Mouse (Mus musculus) ES-E14 (cell line): ENCODE measurements at regions not wholly inside any gene's neighbourhood (a gene's known extent, or its start where the extent isn't known, plus 50 kb on each side); places are given as distances from the start of the nearest gene placed in this dataset.

ENCODE experiments used
- DNase-seq: peaks from one replicate; pipeline ENCODE4 v3.0.0-alpha.2; 2013; ENCODE audit warnings: low read depth, low spot score
- H3K27ac ChIP-seq: 2 replicates; pipeline ENCODE4 v1.5.1; 2012; ENCODE audit warnings: low read depth, mild to moderate bottlenecking, low read length, moderate library complexity, mixed read lengths; ENCODE audit not compliant: poor library complexity, insufficient read depth, severe bottlenecking
- H3K36me3 ChIP-seq: 2 replicates; pipeline ENCODE4 v1.6.1; 2012; ENCODE audit warnings: mild to moderate bottlenecking, low read length, moderate library complexity, mixed read lengths; ENCODE audit not compliant: control insufficient read depth, poor library complexity, insufficient read depth, severe bottlenecking
- H3K4me1 ChIP-seq, 2 experiments: fragments of 150-350 bp in 1 of 2; sonication (generic) in 1 of 2; 2 replicates each; pipeline ENCODE4 v1.6.1; 2012; ENCODE audit warnings: low read length in 2 of 2, mild to moderate bottlenecking in 1 of 2, mixed read lengths in 1 of 2; ENCODE audit not compliant: control insufficient read depth in 2 of 2, insufficient read depth in 2 of 2, poor library complexity in 1 of 2
- H3K4me3 ChIP-seq, 2 experiments: fragments of 150-350 bp in 1 of 2; sonication (generic) in 1 of 2; 2 replicates each; pipeline ENCODE4 v1.5.1; 2012; ENCODE audit warnings: low read length in 2 of 2, low read depth in 1 of 2, mild to moderate bottlenecking in 1 of 2, mixed read lengths in 1 of 2; ENCODE audit not compliant: insufficient read depth in 1 of 2, poor library complexity in 1 of 2, severe bottlenecking in 1 of 2
- H3K9ac ChIP-seq: 2 replicates; pipeline ENCODE4 v1.6.1; 2012; ENCODE audit warnings: low read depth, mild to moderate bottlenecking, low read length, mixed read lengths; ENCODE audit not compliant: poor library complexity, insufficient read depth, severe bottlenecking
- H3K9me3 ChIP-seq: fragments of 150-350 bp; sonication (generic); 2 replicates; pipeline ENCODE4 v1.6.1; 2012; ENCODE audit warnings: low read depth, mild to moderate bottlenecking, low read length; ENCODE audit not compliant: control insufficient read depth, insufficient read depth
- CHD2 ChIP-seq: IDR thresholded peaks from 2 replicates; pipeline ENCODE4 v1.6.1; 2014; ENCODE audit warnings: mild to moderate bottlenecking, low read depth, low read length, inconsistent platforms
- HCFC1 ChIP-seq: IDR thresholded peaks from 2 replicates; pipeline ENCODE4 v1.6.1; 2012; ENCODE audit warnings: low read length, inconsistent platforms, borderline replicate concordance; ENCODE audit not compliant: insufficient read depth
- MAFK ChIP-seq: IDR thresholded peaks from 2 replicates; pipeline ENCODE4 v1.6.1; 2014; ENCODE audit warnings: mild to moderate bottlenecking, low read depth, low read length, inconsistent platforms; ENCODE audit not compliant: insufficient read depth
- ZC3H11A ChIP-seq: IDR thresholded peaks from 2 replicates; pipeline ENCODE4 v1.6.1; 2012; ENCODE audit warnings: low read depth, mild to moderate bottlenecking, inconsistent platforms, low read length, borderline replicate concordance
- ZNF384 ChIP-seq: IDR thresholded peaks from 2 replicates; pipeline ENCODE4 v1.6.1; 2012; ENCODE audit warnings: low read depth, low read length, inconsistent platforms
- in situ Hi-C, 2 experiments: fragments of 600-800 bp; cut with MboI; formaldehyde crosslinking; loops; one replicate each; pipeline ENCODE4 v1.15.1; 2025; ENCODE audit warnings: low sequenced_read_pairs in 2 of 2, inconsistent platforms in 1 of 2; ENCODE audit not compliant: unreplicated experiment in 2 of 2

GRCm38 (mm10) chr14:106269680-106270079 is 163.7 kb downstream of the Trim52 start:
- no peak for TF ChIP-seq MAFK
- no peak for TF ChIP-seq HCFC1
- no peak for TF ChIP-seq ZNF384
- TF ChIP-seq ZC3H11A: no peak
- no peak for TF ChIP-seq CHD2
- Histone ChIP-seq H3K9me3 (no peaks in the 10 kb centered on the region), H3K36me3 (no peaks in the 10 kb centered on the region), H3K4me3 (no peak overlapping the region), H3K4me1 (no peaks in the 10 kb centered on the region), H3K9ac (no peak overlapping the region), H3K27ac (no peak overlapping the region)
- in situ Hi-C loops: no loop called here
- DNase-seq: no peak

- Histone ChIP-seq H3K9me3 (no peaks in the 10 kb centered on the region), H3K4me3 (no peak overlapping the region), H3K4me1 (no peaks in the 10 kb centered on the region), H3K36me3 (no peaks in the 10 kb centered on the region), H3K9ac (no peak overlapping the region), H3K27ac (no peak overlapping the region)
- no peak for DNase-seq
- TF ChIP-seq MAFK (no peak), ZNF384 (no peak), CHD2 (no peak), ZC3H11A (no peak), HCFC1 (no peak)
- in situ Hi-C loops: no loop called here
These were observed 207.6 kb downstream of the Trim52 start for GRCm38 (mm10) chr14:106313558-106313957.

- H3K4me3 ChIP-seq: no peak overlapping the region
- H3K9me3 ChIP-seq: no peaks in the 10 kb centered on the region
- H3K27ac ChIP-seq: no peak overlapping the region
- no peak overlapping the region for H3K9ac ChIP-seq
- no peak for DNase-seq
- in situ Hi-C loops: no loop called here
- TF ChIP-seq MAFK (no peak), ZNF384 (no peak), ZC3H11A (no peak), CHD2 (no peak), HCFC1 (no peak)
- no peaks in the 10 kb centered on the region for H3K4me1 ChIP-seq
- H3K36me3 ChIP-seq: no peaks in the 10 kb centered on the region
These were observed 208.1 kb downstream of the Trim52 start for GRCm38 (mm10) chr14:106314079-106314551.

DNA sequence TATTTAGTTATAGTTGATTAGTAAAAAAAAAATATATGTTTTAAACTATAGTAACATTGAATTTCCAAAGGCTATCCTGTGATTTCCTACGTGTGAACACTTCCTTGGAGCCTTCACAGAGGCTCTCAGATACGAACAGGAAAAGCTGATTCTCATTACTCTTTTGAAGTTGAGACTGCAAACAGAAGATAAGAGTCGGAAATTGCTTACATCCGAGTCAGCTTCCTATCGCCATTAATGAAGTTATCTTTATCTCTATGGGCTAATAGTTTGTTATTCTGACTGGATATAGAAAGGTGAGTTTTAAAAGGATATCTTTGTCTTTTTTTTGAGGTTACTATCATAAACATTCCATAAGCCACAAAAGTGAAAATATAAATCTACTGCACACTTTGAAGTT is 212.8 kb downstream of the Trim52 start:
- in situ Hi-C loops: no loop called here
- DNase-seq: no peak
- TF ChIP-seq ZNF384: no peak
- TF ChIP-seq CHD2: no peak
- no peak for TF ChIP-seq HCFC1
- no peak for TF ChIP-seq MAFK
- TF ChIP-seq ZC3H11A: no peak

GRCm38 (mm10) chr14:106327653-106328283 is 221.8 kb downstream of the Trim52 start:
- H3K9ac ChIP-seq: no peak overlapping the region
- no peaks in the 10 kb centered on the region for H3K9me3 ChIP-seq
- H3K4me1 ChIP-seq: no peaks in the 10 kb centered on the region
- no peak overlapping the region for H3K27ac ChIP-seq
- TF ChIP-seq ZNF384: no peak
- TF ChIP-seq CHD2: no peak
- TF ChIP-seq HCFC1: no peak
- TF ChIP-seq MAFK: no peak
- no peak for TF ChIP-seq ZC3H11A
- no peaks in the 10 kb centered on the region for H3K36me3 ChIP-seq
- no peak overlapping the region for H3K4me3 ChIP-seq
- DNase-seq: no peak
- in situ Hi-C loops: no loop called here

More for the DNA sequence above, 212.8 kb downstream of the Trim52 start:
- Histone ChIP-seq H3K9ac (no peak overlapping the region), H3K4me3 (no peak overlapping the region), H3K4me1 (no peaks in the 10 kb centered on the region), H3K9me3 (no peaks in the 10 kb centered on the region), H3K36me3 (no peaks in the 10 kb centered on the region), H3K27ac (no peak overlapping the region)
